Mouse (Mus musculus) thymus, postnatal 10 days (tissue): Measurements from ENCODE around the gene Nfkbil1.

Experiments used
- DNase-seq, 2 experiments: peaks; one replicate each; pipeline ENCODE4 v3.0.0; 2021; ENCODE audit warnings: low spot score in 2 of 2

Gene Nfkbil1

DNA sequence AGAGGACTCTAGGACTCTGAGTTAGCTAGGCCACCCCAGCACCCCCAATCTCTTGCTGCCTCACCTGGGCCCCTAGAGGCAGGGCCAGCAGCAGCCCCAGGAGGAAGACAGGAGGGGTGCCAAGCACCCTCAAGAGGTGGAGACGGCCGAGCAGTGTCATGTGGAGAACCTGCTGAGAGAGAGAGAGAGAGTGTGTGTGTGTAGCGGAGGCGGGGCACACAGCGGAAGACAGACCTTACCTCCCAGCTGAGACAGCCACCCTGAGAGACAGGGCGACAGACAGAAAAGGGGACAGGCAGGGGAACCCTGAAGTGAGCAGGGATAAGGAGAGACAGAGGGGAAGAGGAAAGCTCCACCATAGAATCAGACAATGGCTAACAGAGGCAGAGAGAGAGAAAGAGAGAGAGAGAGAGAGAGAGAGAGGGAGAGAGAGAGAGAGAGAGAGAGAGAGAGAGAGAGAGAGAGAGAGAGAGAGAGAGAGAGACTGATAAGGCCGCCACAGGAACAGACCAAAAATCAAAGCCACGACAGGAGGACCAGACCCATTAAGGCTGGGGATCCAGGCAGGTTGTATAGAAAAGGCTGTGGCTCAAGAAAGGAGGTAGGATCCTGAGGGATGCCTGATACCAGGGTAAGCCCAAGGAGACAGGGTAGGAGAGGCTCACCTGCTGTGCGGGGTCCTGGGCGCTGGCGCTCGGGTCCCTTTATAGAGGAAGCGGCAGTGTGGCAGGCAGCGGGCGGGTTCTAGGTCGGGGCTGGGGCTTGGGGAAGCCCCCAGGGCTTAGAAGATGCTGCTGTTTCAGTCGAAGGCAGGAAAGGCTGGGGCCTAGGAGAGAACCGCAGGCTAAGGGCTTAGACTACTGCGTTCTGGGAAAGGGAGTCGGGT is 30.9 kb downstream of the Nfkbil1 start, which contains the start of gene Lta:
TSS of gene Lta (minus strand) at position 858 of the 886 bp plus-strand sequence.
- peak; percentile 69 to 74 for DNase-seq

DNA sequence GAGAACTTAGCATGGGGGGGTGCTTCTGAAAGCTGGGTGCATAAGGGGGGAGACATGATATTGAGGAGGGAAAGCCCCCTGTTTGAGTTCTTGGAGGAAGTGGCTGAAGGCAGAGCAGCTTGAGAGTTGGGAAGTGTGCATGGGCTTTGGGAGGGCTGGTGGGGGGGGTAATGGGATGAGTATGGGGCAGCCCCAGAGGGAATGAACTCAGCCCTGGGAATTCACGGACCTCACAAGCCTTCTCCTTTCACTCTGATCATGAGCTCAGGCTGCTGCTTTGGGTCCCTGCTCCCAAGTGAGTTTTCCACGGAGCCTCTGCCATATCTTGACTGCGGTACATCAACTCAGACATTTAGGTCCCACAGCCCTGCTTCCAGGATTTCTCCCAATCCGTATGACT is 33.1 kb downstream of the Nfkbil1 start:
- no peak for DNase-seq

DNA sequence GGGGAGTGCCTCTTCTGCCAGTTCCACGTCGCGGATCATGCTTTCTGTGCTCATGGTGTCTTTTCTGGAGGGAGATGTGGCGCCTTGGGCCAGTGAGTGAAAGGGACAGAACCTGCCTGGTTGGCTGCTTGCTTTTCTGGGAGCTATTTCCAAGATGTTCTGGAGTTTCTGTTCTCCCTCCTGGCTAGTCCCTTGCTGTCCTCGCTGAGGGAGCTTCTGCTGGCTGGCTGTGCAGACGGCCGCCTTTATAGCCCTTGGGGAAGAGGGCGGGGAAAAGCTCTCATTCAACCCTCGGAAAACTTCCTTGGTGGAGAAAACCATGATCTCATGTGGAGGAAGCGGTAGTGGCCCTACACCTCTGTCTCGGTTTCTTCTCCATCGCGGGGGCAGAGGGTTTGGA is 33.8 kb downstream of the Nfkbil1 start, which contains the start of gene Tnf:
TSS of gene Tnf (minus strand) at position 221 of the 400 bp plus-strand sequence.
- DNase-seq: peak in 1 of 2 experiments; percentile 66

DNA sequence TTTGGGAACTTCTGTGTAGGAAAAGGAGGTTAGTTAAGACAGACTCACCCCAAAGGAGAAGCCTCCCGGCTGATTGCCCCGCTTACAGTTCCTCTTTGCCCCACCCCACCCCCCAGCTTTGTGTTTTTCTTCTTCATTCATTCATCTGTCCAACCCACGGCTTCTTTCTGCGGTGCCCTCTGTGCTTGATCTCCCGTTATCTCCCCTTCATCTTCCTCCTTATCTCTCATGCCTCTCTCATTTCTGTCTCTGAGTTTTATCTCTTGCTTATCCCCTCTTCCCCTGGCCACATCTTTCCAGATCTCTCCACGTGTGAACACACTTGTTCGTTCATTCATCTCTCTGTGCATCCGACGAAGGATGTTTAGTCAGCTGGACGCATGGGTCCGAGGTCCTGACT is 34.5 kb downstream of the Nfkbil1 start:
- DNase-seq: no peak

DNA sequence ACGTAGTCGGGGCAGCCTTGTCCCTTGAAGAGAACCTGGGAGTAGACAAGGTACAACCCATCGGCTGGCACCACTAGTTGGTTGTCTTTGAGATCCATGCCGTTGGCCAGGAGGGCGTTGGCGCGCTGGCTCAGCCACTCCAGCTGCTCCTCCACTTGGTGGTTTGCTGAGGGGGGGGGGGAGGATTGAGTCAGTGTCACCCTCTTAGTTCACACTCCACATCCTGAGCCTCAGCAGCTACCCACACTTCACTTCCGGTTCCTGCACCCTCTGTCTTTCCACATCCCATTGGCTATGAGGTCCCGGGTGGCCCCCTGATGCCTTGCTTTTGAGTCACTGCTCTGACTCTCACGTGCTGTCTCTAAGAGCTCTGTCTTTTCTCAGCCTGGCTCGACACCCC is 35.2 kb downstream of the Nfkbil1 start:
- peak; percentile 77 to 85 for DNase-seq

DNA sequence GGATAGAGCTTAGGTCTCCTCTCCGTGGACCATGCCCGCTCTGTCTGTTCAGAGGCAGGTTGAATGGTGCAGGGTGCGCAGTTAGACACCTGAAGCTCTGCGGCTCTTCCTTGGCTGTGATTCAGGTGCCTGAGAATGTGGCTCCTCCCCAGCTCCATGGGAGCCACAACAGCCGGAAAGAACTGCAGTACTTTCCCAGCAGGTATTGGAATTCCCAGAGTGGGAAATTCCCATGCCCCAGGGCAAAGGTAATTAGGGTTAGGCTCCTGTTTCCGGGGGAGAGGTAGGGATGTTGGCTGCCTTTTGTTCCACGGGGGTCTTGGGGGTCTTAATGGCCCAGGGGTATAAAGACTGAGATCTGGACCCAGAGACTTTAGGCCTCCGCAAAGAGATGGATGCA is 36.6 kb downstream of the Nfkbil1 start:
- no peak for DNase-seq

DNA sequence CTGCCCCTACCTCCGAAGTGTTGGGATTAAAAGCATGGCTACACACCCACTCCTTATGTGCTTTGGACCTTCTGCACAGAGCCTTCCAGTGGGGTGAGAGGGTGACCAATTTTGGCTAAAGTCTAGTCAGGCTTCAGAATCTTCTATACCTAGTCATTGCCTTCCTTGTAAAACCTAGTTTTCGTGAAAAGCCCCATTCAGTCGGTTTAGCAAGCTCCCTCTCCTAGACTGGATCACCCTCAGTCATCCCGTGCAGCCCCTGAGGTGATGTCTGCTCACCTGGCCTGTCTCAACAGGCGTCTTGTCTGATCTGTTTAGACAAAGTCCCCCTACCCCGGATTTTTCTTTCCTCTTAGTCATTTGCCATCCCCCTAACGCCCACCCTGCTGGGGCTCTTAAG is 37.6 kb downstream of the Nfkbil1 start:
- no peak for DNase-seq

DNA sequence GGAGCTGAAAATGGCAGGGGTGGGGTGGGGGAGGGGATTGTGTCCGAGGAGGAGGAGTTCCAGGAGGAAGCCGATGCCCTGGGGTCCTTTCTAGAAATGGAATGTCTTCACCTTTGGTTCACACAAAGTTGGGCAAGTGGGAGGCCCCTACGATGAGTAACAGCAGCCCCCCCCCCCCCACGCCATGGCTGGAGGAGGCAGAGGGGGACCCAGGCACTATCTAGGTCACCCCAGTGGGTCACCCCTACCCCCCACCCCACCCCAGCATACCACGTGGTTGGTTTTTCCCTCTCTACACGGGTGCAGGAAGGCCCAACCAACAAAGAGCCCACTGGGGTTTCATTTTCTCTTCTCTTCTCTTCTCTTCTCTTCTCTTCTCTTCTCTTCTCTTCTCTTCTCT is 38.5 kb downstream of the Nfkbil1 start:
- DNase-seq: no peak

DNA sequence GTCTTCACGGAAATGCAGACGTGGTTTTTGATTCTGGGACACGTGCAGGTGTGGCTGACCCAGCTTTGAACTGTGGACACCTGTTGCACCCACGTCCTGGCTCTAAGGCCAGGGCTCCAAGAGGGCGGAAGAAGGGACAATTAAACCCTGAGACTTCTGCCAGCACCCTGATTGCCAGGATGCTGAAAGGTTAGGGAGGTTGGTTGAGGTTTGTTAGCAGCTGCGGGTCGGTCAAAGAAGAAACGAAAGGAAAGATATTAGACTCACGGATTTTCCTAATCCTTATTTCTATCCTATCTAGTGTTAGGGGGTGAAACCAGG is 39.3 kb downstream of the Nfkbil1 start:
- no peak for DNase-seq

DNA sequence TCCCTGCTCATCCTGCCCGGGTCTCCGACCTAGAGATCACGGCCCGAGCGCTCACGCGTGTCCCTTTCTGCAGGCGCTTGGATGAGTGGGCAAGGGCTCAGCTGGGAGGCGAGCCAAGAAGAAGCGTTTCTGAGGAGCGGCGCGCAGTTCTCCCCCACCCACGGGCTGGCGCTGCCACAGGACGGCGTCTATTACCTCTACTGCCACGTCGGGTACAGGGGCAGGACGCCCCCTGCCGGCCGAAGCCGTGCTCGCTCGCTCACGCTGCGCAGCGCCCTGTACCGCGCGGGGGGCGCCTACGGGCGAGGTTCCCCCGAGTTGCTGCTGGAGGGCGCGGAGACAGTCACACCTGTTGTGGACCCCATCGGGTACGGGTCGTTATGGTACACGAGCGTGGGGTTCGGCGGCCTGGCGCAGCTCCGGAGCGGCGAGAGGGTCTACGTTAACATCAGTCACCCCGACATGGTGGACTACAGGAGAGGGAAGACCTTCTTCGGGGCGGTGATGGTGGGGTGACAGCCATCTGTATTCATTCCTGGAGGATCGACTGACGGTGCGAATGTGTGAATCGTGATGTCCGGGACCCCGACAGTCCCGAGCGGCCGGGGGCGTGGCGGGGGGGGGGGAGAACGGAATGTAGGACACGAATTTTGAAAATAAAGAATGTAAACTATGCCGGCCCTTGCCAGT is 39.8 kb downstream of the Nfkbil1 start:
- DNase-seq: peak; percentile 96 to 99

DNA sequence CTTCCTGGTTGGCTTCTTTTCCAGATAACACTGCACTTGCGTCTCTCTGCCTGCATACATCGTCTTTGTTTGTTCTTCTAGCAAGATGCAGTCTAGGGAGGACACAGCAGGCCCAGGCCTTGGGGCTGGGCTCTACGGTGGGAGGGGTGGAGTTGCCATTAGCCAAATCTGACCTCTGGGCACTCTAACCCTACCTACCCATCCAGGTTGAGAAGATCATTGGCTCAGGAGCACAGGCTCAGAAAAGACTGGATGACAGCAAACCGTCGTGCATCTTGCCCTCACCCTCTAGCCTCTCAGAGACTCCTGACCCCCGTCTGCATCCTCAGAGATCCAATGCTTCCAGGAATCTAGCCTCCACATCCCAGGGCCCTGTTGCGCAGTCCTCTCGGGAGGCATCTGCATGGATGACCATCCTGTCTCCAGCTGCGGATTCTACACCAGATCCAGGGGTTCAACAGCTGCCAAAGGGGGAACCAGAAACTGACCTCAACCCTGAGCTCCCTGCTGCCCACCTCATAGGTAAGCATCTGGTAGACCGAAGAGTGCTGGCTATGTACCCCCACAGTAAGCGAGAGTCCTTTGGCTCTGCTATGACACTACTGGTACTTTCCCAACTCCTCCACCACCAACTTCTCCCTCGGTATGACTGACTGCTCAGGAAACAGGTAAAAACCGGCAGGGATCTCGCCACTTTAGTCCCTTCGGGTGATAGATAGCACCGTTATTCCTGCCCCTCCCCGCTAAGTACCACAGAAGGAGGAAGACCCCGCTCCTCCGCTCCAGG is 40.6 kb downstream of the Nfkbil1 start:
- no peak for DNase-seq

DNA sequence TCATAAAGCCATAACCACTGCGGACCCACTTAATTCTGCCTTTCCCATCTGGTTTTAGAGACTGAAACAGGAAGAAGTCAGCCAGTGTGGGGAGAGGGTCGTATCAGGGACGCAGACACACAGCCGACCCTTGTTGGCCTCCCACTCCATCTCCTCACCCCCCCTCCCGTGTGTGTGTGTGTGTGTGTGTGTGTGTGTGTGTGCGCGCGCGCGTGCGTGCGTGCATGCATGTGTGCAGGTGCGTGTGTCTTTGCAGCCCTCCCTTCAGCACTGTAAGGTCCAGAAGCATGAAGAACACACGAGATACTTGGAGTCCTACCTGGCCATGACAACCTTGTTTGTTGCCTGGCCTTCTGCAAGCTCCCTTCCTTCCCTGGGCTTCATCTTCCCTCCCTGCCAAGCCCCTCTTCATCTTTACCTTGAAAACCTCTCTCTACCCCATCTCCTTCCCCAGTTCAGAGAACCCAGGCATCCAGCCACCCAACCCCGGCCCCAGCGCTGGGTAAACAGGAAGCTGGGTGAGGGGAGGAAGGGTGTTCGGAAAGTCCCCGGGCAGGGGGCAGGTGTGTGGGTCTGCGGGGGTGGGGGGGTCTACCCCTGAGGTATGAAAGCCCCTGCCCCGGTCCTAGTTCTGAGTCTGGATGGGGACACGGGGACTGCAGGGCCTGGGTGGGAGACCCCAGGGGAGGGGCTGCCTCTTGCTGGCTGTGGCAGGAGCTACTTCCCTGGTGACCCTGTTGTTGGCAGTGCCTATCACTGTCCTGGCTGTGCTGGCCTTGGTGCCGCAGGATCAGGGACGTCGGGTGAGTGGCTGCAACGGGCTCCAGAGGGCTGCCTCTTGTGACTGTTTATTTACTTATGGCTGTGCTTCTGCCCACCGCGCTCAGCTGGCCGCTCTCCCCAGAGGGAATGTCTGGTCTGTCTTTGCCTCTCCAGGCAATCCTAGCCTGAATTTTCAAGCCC is 41.4 kb downstream of the Nfkbil1 start, which contains the start of gene Ltb:
TSS of gene Ltb (plus strand) at position 559 of the 963 bp plus-strand sequence.
- peak; percentile 91 for DNase-seq

DNA sequence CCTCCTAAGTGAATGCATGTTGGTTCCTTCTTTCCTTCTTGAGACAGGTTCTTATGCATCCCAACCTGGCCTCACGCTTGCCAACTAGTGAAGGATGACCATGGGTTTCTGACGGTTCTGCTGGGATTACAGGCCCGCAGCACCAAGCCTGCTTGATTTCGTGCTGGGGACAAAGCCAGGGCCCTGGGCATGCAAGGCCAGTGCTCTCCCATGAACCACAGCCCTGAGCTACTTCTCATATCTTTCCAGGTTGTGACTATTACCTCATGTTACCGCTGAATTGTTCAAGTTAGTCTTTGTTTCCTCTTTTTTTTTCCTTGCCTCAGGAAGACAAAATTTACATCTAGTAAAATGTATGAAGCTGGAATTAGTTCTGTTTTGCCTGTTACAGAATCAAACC is 42.7 kb downstream of the Nfkbil1 start:
- no peak for DNase-seq

DNA sequence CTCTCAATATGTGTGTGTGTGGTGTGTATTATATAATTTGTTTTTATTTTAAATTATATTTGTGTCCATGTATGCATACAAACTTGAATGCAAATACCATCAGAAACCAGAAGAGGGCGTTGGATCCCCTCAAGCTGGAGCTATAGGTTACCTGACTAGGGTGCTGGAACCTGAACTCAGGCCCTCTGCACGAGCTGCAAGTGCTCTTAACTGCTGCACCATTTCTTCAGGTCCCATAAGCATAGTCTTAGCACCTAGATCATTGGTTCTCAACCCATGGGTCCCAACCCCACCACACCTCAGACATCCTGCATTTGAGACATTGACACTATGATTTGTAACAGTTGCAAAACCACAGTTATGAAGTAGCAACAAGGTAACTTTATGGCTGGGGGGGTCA is 43.9 kb downstream of the Nfkbil1 start:
- no peak for DNase-seq

DNA sequence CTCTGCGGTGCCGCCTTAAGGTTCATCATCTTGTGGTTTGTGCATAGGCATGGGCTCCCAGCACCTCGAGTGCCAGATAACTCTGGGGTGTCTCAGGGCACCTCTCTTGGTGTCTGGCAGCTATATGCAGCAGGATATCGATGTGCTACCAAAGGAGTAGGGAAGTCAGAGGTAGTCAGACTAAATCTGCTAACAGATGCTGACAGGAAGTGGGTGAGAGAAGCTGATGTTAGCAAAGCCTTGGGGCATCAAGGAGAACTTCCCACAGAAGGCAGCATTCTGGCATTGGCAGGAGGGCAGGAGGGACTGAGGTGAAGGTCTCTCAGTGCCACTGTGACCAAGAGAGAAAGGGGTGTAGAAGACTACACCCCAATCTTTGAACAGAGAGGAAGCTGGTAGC is 45.5 kb downstream of the Nfkbil1 start:
- peak; percentile 56 to 57 for DNase-seq

DNA sequence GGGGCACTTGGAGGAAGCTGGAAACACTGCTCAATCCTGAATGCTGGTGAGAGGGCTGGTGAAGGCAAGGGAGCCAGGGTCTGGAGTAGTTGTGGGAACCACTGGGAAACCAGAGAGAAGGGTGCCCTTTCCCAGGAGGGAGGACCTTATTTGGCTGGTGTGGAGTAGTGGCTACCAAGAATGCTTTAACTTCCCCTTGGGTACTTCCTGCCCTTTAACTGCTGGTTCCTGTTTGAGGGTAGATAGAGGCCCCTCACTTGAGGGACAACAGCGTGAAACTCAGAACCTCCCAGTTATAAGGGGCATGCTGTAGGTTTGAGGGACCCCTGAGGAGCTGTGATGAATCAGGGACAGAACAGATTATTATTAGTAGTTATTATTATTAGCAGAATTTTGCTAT is 46.4 kb downstream of the Nfkbil1 start:
- no peak for DNase-seq

DNA sequence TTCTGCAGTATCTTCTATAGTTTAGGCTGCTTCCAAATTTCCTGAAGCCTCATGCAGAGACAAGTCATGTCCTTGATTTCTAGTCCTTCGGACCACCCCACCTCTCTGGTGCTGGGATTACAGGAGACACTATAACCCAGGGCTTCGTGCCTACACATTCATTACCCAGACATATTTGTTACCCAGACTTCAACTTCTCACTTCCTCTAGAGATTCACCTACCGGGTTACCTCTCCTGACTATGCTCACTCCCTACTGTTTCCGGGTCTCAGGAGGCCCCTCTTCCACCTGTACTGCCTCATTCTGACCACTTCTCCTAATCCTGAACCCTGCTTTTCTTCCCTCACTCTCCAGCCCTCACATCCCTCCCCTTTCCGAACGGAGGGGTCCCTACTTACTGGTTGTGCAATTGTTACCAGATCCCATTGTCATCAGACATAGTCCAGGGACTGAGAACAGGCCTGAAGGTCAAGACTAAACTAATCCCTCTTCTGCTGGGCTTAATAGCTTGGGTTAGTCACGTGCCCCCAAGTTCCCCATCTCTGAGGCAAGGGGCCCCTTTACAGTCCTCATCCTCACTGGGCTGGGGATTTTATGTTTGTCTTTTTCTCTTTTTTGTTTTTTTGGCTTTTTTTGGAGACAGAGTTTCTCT is 47.5 kb downstream of the Nfkbil1 start, which contains the start of gene Lst1:
TSS of gene Lst1 (minus strand) at position 481 of the 652 bp plus-strand sequence.
- no peak for DNase-seq

DNA sequence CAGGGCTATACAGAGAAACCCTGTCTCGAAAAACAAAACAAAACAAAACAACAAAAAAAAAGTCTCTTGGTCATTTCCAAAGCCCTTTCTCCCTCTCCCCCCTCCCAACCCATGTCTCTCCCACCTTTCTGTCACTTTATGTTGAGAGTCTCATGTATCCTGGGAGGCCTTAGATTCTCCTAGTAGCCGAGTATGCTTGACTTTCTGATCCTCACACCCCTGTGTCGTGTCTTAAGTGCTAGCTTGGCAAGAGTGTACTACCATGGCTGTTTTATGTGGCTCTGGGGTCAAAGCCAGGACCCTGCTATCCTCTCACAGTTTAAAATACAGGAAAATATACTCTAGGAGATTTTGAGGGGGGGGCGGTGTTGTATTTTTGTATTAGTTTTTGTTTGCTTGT is 48.2 kb downstream of the Nfkbil1 start:
- no peak for DNase-seq

DNA sequence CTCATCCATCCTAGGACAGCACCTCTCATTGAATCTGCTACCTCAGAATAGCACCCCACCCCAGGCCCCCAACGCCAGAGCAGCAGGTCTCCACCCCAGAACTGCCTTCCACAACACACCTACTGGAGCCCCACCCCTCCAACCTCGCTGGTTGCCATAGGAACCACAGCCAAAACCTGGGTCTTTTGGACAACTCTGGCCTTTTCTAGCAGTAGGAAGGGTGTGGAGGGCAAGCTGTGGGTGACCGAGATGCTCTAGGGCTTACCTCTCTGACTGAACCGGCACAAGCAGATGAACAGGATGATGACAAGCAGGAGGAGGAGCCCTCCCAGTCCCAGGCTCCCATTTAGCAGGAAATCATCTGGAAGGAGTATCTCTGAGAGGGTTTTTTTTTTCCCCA is 48.9 kb downstream of the Nfkbil1 start:
- DNase-seq: peak; percentile 67 to 70
